Mouse (Mus musculus) small intestine, adult 2 months (tissue): ENCODE measurements around the gene Ets1.

Experiments
- CTCF ChIP-seq: fragments of 200-500 bp; IDR thresholded peaks from 2 replicates; pipeline ENCODE4 v1.5.1; 2012; ENCODE audit warnings: low read depth, mild to moderate bottlenecking, control low read depth, inconsistent platforms, low read length, moderate library complexity, mixed read lengths; ENCODE audit not compliant: insufficient replicate concordance, insufficient read length; ENCODE audit errors: extremely low read depth
- POLR2A ChIP-seq: fragments of 200-500 bp; IDR thresholded peaks from 2 replicates; pipeline ENCODE4 v1.6.1; 2012; ENCODE audit warnings: low read depth, mild to moderate bottlenecking, control low read depth, inconsistent platforms, low read length, moderate library complexity

- TF ChIP-seq CTCF (no peak), POLR2A (no peak)
Observed at GRCm38 (mm10) chr9:32650738-32651137, 14.7 kb downstream of the Ets1 start.
